Mouse (Mus musculus): ENCODE data around the gene Cnga3.

Gene Cnga3

DNA sequence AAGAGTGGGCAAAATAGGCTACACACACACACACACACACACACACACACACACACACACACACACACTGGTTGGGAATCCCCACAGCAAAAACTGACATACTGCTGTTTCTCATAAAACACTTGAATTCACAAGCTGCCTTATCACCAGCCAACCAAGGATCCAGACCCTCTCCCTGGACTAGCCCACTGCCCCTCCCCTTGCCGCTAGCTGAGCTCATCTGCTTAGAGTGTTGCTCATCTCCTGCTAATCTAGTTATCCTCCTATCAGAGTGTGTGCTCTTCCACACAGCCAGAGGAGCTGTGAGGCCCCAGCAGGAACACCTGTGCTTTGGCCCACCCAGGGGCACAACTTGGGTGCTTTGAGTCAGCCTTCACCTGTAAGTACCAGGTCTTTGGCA, at the start of gene Cnga3:
Gene Cnga3 (plus strand): TSS at position 291 of the 400 bp plus-strand sequence.
- WGBS, result 87% methylated on average over 1 of the region's 1 CpGs

GRCm38 (mm10) chr1:37166066-37166465, 48.2 kb upstream of the Cnga3 start:
- WGBS, result 45% methylated on average over 6 of the region's 6 CpGs

GRCm38 (mm10) chr1:37167918-37168317, 46.3 kb upstream of the Cnga3 start:
- 90% methylated on average over 7 of the region's 7 CpGs for WGBS

DNA sequence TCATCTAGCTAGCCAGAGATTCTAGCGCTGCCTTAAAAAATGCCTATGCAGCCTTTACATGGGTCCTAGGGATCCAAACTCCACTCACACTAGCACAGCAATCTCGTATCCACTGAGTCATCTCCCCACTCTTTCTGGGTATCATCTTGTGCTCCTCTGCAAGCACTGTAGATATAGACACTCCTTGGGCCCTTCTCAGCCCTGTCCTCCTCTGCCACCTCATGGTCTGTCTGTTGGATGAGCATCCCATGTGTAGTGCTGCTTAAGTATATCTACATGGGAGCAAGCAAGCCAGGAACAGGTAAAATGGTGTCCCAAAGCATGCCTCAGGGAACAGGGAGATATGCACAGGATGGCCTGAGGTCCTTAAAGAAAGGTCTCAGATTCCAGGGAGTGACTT, 36.4 kb upstream of the Cnga3 start:
- 60% methylated on average over 2 of the region's 2 CpGs for WGBS

- 80% methylated on average over 5 of the region's 5 CpGs for WGBS
These were observed 34.4 kb upstream of the Cnga3 start for GRCm38 (mm10) chr1:37179852-37180251.

GRCm38 (mm10) chr1:37187050-37187449, 27.2 kb upstream of the Cnga3 start:
- WGBS, result 74% methylated on average over 6 of the region's 6 CpGs

DNA sequence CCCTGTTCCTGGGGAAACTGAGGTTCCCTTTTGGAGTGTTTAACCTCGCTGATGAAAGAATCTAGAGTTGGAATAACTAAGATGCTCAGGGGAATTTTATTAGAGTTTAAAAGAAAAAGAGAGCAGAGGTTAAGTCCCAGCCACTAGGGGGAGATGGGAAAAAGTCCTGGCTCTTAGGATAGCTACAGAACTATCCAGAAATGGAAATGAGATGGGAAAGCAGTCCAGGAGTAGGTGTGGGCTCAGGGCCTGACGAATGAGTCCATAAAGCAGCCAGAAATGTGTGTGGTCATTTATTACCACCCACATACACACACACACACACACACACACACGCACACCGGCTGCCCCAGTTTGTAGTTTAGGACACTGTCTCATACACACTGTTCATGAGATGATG, 19.6 kb upstream of the Cnga3 start:
- 45% methylated on average over 4 of the region's 4 CpGs for whole genome bisulfite sequencing

DNA sequence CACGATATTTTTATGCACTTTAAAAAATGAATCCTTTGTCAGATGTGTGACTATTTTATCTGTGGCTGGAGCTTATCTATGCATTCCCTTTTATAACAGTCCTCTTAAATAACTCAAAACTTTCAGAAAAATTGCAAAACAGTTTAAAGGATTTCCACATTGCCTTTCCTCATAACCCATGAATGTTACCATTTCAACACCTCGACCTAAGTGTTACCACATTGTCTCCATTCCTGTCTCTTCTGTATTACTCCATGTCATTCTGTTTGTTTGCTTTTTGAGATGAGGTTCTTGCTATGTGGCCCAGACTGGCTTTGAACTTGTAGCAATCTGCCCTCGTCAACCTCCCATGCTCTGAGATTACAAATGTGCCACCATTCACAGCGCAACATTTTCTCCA, 12.8 kb upstream of the Cnga3 start:
- WGBS, result 85% methylated on average over 4 of the region's 4 CpGs

DNA sequence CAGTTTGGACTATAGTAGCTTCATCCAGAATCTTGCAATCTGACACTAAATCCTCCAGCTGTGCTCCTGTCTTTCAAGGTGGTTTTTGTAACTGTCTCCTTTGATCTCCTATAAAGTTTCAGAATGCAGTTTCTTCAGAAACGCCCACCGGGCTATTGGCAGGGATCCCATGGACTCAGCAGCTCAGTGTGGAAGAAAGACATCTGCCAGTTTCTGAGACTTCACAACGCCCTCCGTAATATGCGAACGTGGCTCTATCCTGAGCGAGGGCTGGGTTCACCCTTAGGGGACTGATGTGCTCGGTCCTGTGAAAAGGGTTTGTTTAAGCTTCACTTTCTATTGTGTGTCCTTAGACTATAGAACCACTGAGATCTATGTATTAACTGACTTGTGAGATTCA, 6.5 kb upstream of the Cnga3 start:
- 60% methylated on average over 8 of the region's 8 CpGs for WGBS

GRCm38 (mm10) chr1:37212375-37212774, 1.9 kb upstream of the Cnga3 start:
- 84% methylated on average over 9 of the region's 9 CpGs for WGBS

GRCm38 (mm10) chr1:37218386-37218785, 4.2 kb downstream of the Cnga3 start:
- WGBS, result 14% methylated on average over 14 of the region's 14 CpGs

GRCm38 (mm10) chr1:37219593-37219992, 5.4 kb downstream of the Cnga3 start:
- 56% methylated on average over 5 of the region's 5 CpGs for WGBS

DNA sequence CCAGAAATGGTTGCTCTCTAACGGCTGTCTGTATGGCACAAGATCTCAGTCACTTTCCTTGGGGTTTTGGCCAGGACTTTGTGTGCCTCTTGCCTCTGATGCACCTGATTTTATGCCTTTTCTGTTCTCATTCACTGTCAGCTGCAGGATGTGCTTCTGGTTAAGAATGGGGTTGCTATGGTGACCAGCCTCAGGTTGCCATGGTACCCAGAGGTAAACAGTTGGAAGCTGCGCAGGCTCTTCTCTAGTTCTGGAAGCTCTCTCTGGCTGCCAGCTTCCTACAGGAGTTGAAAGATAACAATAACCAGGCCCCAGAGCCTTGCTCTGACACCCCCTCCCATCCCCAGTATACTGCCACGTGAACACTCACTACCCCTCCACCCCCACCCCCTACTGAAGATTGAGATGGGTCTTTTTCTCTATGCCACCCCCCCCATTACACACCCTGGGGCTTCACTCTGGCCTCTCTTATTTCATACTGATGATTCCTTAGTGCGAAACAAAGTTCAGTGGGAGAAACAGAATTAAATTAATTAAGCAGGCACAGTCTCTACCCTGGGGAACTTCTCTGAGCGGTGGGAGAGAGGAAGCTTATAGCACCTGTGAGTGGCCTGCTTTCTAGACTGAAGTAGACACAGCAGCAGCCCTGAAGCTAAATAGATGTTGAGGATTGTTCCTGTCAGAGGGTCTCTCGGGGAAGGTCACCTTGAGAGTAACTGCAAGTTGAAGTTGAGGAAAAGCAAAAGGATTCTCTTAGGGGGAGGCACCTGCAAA, 6.1 kb downstream of the Cnga3 start:
- WGBS, result 32% methylated on average over 6 of the region's 6 CpGs

DNA sequence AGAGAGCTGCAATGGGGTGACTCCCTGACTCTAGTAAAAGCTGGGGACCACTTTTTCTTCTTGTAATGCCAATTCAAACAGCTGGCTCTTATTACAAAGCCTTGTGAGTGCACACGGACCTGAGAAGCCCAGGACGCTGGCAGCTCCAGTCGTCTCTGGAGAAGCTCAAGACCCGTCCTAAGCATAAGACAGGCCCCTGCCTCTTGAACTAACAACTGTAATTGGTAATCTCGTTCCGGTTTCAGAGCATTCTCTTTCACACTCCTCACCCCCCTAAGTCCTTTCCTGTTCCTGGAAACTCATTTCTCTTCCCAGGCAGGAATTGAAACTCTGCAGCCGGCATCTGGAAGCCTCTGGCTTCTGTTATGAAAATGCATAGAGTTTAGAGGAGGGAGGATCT, 7.8 kb downstream of the Cnga3 start:
- WGBS, result 75% methylated on average over 7 of the region's 7 CpGs

DNA sequence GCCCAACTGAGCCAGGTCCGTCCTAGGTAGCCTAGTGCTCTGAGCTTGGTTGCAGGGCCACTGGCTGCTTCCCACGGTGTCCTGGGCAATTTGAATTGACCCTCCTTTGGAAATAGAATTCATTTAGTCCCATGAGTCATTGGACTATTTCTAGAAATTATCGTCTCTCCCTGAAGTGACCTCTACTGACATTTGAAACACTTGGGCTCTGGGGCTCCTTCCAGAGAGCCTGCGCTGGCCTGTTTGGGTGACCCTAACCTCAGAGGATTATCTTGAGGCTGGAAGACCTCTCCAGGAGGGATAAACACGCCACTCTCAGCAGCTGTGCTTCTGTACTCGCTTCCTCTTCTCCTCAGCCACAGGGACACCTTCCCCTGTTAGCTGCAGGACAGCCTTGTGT, 16.2 kb downstream of the Cnga3 start:
- WGBS, result 78% methylated on average over 6 of the region's 6 CpGs

DNA sequence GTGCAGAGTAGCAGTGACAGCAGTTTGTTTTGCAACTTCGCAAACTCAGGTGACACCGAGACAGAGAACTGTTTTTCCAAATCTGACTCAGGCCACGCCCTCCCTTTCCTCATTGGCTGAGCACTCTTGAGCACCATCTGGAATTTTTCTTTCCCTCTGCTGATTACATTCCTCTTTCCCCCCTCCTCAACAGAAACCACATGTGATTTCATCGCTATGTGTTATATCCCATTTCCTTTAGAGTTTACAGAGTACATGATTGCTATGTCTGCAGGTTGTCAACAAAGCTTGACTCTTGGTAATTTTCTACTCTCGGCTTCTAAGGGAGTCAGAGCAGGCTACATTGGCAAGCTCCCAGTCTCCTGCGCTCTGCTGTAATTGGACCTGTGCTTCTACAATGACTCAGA, 17.1 kb downstream of the Cnga3 start:
- 43% methylated on average over 6 of the region's 6 CpGs for WGBS

GRCm38 (mm10) chr1:37239045-37239635, 24.9 kb downstream of the Cnga3 start:
- whole genome bisulfite sequencing, result 66% methylated on average over 10 of the region's 10 CpGs

DNA sequence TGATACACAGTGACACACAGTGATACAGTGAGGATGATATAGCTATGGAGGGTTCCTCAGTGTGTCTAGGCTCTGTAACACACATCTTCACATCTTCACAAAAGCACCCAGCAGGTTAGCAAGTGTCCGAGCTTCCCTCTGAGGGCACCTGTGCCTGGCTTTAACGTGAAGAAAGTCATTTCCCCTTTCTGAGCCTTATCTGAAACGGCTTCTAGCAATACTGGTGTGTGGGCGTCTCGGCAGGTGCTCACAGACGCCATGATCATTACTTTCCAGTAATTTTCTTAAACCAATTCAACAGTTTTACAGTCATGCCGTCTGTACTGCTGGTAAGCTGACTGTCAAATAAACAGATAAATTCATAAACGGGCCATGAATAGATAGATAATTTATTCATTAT, 28.0 kb downstream of the Cnga3 start:
- WGBS, result 68% methylated on average over 8 of the region's 8 CpGs

GRCm38 (mm10) chr1:37246476-37246875, 32.2 kb downstream of the Cnga3 start:
- 81% methylated on average over 2 of the region's 2 CpGs for WGBS

GRCm38 (mm10) chr1:37248406-37248805, 34.2 kb downstream of the Cnga3 start:
- 17% methylated on average over 2 of the region's 2 CpGs for WGBS

GRCm38 (mm10) chr1:37250643-37251310, 36.5 kb downstream of the Cnga3 start:
- WGBS, result 26% methylated on average over 5 of the region's 5 CpGs

GRCm38 (mm10) chr1:37258443-37258842, 44.2 kb downstream of the Cnga3 start:
- 93% methylated on average over 2 of the region's 2 CpGs for WGBS

- 6% methylated on average over 7 of the region's 7 CpGs for WGBS
These were observed 58.2 kb downstream of the Cnga3 start for GRCm38 (mm10) chr1:37272464-37272863.

Data from cerebral cortex, adult 2 months (tissue).